Mouse (Mus musculus): Measurements from ENCODE around the gene Ccdc17. TPM values are rescaled to one million over a fixed set of nuclear protein-coding genes. Genes with fewer than 3 reads are reported as not detected.
A peak's percentile ranks its signal among the peaks of the same experiment; 100 is the strongest.

Gene Ccdc17
- polyA plus RNA-seq, 1 experiment from 2014 or later = 2.8 TPM

GRCm38 (mm10) chr4:116635197-116635596 lies 38.7 kb downstream of the Ccdc17 start:
- Histone ChIP-seq H3K4me2 (replicated peaks; ENCODE audit: low read depth, low read length) (no peak overlapping the region), H3K36me3 (ENCODE audit: control insufficient read depth, insufficient read depth, low read length) (peaks cover 24% of the 10 kb centered on the region), H3K4me1 (replicated peaks; ENCODE audit: control insufficient read depth, insufficient read depth, low read length) (no peaks in the 10 kb centered on the region), H3K9ac (ENCODE audit: low read depth, low read length) (no peak overlapping the region), H3K27me3 (ENCODE audit: control insufficient read depth, insufficient read depth, low read length) (no peaks in the 10 kb centered on the region), H3K9me3 (ENCODE audit: control insufficient read depth, low read length) (no peaks in the 10 kb centered on the region), H3K4me3 (ENCODE audit: low read depth, low read length) (no peak overlapping the region), H3K27ac (ENCODE audit: low read depth, low read length) (no peak overlapping the region)
- ATAC-seq (ENCODE audit: low FRiP score) (no peak), DNase-seq (ENCODE audit: low spot score) (no peak)
- 95% methylated on average over 1 of the region's 1 CpGs for WGBS

GRCm38 (mm10) chr4:116638821-116639220 lies 42.4 kb downstream of the Ccdc17 start:
- Histone ChIP-seq H3K36me3 (ENCODE audit: control insufficient read depth, insufficient read depth, low read length) (peaks cover 30% of the 10 kb centered on the region), H3K4me3 (ENCODE audit: low read depth, low read length) (no peak overlapping the region), H3K9me3 (ENCODE audit: control insufficient read depth, low read length) (no peaks in the 10 kb centered on the region), H3K4me2 (replicated peaks; ENCODE audit: low read depth, low read length) (no peak overlapping the region), H3K9ac (ENCODE audit: low read depth, low read length) (no peak overlapping the region), H3K4me1 (replicated peaks; ENCODE audit: control insufficient read depth, insufficient read depth, low read length) (no peaks in the 10 kb centered on the region), H3K27me3 (ENCODE audit: control insufficient read depth, insufficient read depth, low read length) (no peaks in the 10 kb centered on the region), H3K27ac (ENCODE audit: low read depth, low read length) (no peak overlapping the region)
- DNase-seq (ENCODE audit: low spot score) = no peak
- WGBS = 97% methylated on average over 6 of the region's 6 CpGs
- no peak for ATAC-seq (ENCODE audit: low FRiP score)

GRCm38 (mm10) chr4:116642071-116642470 lies 45.6 kb downstream of the Ccdc17 start:
- Histone ChIP-seq H3K36me3 (ENCODE audit: control insufficient read depth, insufficient read depth, low read length) (peaks cover 21% of the 10 kb centered on the region), H3K27me3 (ENCODE audit: control insufficient read depth, insufficient read depth, low read length) (no peaks in the 10 kb centered on the region), H3K4me1 (replicated peaks; ENCODE audit: control insufficient read depth, insufficient read depth, low read length) (no peaks in the 10 kb centered on the region), H3K9ac (ENCODE audit: low read depth, low read length) (no peak overlapping the region), H3K4me2 (replicated peaks; ENCODE audit: low read depth, low read length) (no peak overlapping the region), H3K27ac (ENCODE audit: low read depth, low read length) (no peak overlapping the region), H3K9me3 (ENCODE audit: control insufficient read depth, low read length) (no peaks in the 10 kb centered on the region), H3K4me3 (ENCODE audit: low read depth, low read length) (no peak overlapping the region)
- DNase-seq (ENCODE audit: low spot score) (no peak), ATAC-seq (ENCODE audit: low FRiP score) (no peak)
- 89% methylated on average over 1 of the region's 1 CpGs for WGBS

GRCm38 (mm10) chr4:116644326-116644725 lies 47.9 kb downstream of the Ccdc17 start:
- H3K27me3 ChIP-seq (ENCODE audit: control insufficient read depth, insufficient read depth, low read length) = no peaks in the 10 kb centered on the region
- H3K9ac ChIP-seq (ENCODE audit: low read depth, low read length) = no peak overlapping the region
- H3K9me3 ChIP-seq (ENCODE audit: control insufficient read depth, low read length) = no peaks in the 10 kb centered on the region
- H3K4me3 ChIP-seq (ENCODE audit: low read depth, low read length) = no peak overlapping the region
- H3K4me1 ChIP-seq (replicated peaks; ENCODE audit: control insufficient read depth, insufficient read depth, low read length) = no peaks in the 10 kb centered on the region
- WGBS = 70% methylated on average over 6 of the region's 6 CpGs
- no peak overlapping the region for H3K4me2 ChIP-seq (replicated peaks; ENCODE audit: low read depth, low read length)
- ATAC-seq (ENCODE audit: low FRiP score) (no peak), DNase-seq (ENCODE audit: low spot score) (no peak)
- 0 out of 2 replicates have a peak, but pooled peaks cover 11% of the 10 kb centered on the region for H3K36me3 ChIP-seq (ENCODE audit: control insufficient read depth, insufficient read depth, low read length)
- no peak overlapping the region for H3K27ac ChIP-seq (ENCODE audit: low read depth, low read length)

GRCm38 (mm10) chr4:116645624-116646023 lies 49.2 kb downstream of the Ccdc17 start:
- no peak overlapping the region for H3K27ac ChIP-seq (ENCODE audit: low read depth, low read length)
- H3K4me1 ChIP-seq (replicated peaks; ENCODE audit: control insufficient read depth, insufficient read depth, low read length) = peaks cover 3% of the 10 kb centered on the region; the same call in 1 of the 2 replicates
- H3K4me2 ChIP-seq (replicated peaks; ENCODE audit: low read depth, low read length) = no peak overlapping the region
- no peaks in the 10 kb centered on the region for H3K9me3 ChIP-seq (ENCODE audit: control insufficient read depth, low read length)
- H3K4me3 ChIP-seq (ENCODE audit: low read depth, low read length) = no peak overlapping the region
- DNase-seq (ENCODE audit: low spot score) (no peak), ATAC-seq (ENCODE audit: low FRiP score) (no peak)
- H3K36me3 ChIP-seq (ENCODE audit: control insufficient read depth, insufficient read depth, low read length) = 0 out of 2 replicates have a peak, but pooled peaks cover 4% of the 10 kb centered on the region
- no peak overlapping the region for H3K9ac ChIP-seq (ENCODE audit: low read depth, low read length)
- no peaks in the 10 kb centered on the region for H3K27me3 ChIP-seq (ENCODE audit: control insufficient read depth, insufficient read depth, low read length)
- 92% methylated on average over 7 of the region's 7 CpGs for WGBS

GRCm38 (mm10) chr4:116649411-116649810 lies 53.0 kb downstream of the Ccdc17 start:
- H3K4me2 ChIP-seq (replicated peaks; ENCODE audit: low read depth, low read length) = 0 out of 2 replicates have a peak overlapping the region, but pooled peaks have one; percentile 2
- H3K9me3 ChIP-seq (ENCODE audit: control insufficient read depth, low read length) = no peaks in the 10 kb centered on the region
- H3K27me3 ChIP-seq (ENCODE audit: control insufficient read depth, insufficient read depth, low read length) = no peaks in the 10 kb centered on the region
- 0 out of 2 replicates have a peak, but pooled peaks cover 2% of the 10 kb centered on the region for H3K36me3 ChIP-seq (ENCODE audit: control insufficient read depth, insufficient read depth, low read length)
- no peak overlapping the region for H3K27ac ChIP-seq (ENCODE audit: low read depth, low read length)
- WGBS = 94% methylated on average over 2 of the region's 2 CpGs
- no peak overlapping the region for H3K4me3 ChIP-seq (ENCODE audit: low read depth, low read length)
- H3K9ac ChIP-seq (ENCODE audit: low read depth, low read length) = no peak overlapping the region
- peaks cover 3% of the 10 kb centered on the region; the same call in 1 of the 2 replicates for H3K4me1 ChIP-seq (replicated peaks; ENCODE audit: control insufficient read depth, insufficient read depth, low read length)
- DNase-seq (ENCODE audit: low spot score) = no peak
- ATAC-seq (ENCODE audit: low FRiP score) = no peak

Other genes with a start within 250 kb of the Ccdc17 start
- 31.9 and 59.0 TPM in 2 replicates for gene Mast2, start 132.5 kb upstream of the Ccdc17 start, polyA plus RNA-seq (2014; fragmentation: Nextera tagmentation; extraction: Ambion mirVana)
- 5.5 and 5.6 TPM in 2 replicates for gene Ipp, start 89.1 kb upstream of the Ccdc17 start, polyA plus RNA-seq (2014; fragmentation: Nextera tagmentation; extraction: Ambion mirVana)
- gene Tmem69, start 40.7 kb upstream of the Ccdc17 start, polyA plus RNA-seq (2014; fragmentation: Nextera tagmentation; extraction: Ambion mirVana) = 34.5 and 38.1 TPM in 2 replicates
- 35.9 and 36.0 TPM in 2 replicates for gene Gpbp1l1, start 39.0 kb upstream of the Ccdc17 start, polyA plus RNA-seq (2014; fragmentation: Nextera tagmentation; extraction: Ambion mirVana)
- 270 and 283 TPM in 2 replicates for gene Nasp, start 31.3 kb downstream of the Ccdc17 start, polyA plus RNA-seq (2014; fragmentation: Nextera tagmentation; extraction: Ambion mirVana)
- 600 and 609 TPM in 2 replicates for gene Akr1a1, start 55.0 kb downstream of the Ccdc17 start, polyA plus RNA-seq (2014; fragmentation: Nextera tagmentation; extraction: Ambion mirVana)
- 985 and 989 TPM in 2 replicates for gene Prdx1, start 88.9 kb downstream of the Ccdc17 start, polyA plus RNA-seq (2014; fragmentation: Nextera tagmentation; extraction: Ambion mirVana)
- 23.3 and 30.9 TPM in 2 replicates for gene Mmachc, start 111.8 kb downstream of the Ccdc17 start, polyA plus RNA-seq (2014; fragmentation: Nextera tagmentation; extraction: Ambion mirVana)
- gene Ccdc163, start 111.9 kb downstream of the Ccdc17 start, polyA plus RNA-seq (2014; fragmentation: Nextera tagmentation; extraction: Ambion mirVana) = 28.5 and 34.1 TPM in 2 replicates
- gene Tesk2, start 124.3 kb downstream of the Ccdc17 start, polyA plus RNA-seq (2014; fragmentation: Nextera tagmentation; extraction: Ambion mirVana) = 5.9 and 7.7 TPM in 2 replicates
- gene Toe1, start 211.0 kb downstream of the Ccdc17 start, polyA plus RNA-seq (2014; fragmentation: Nextera tagmentation; extraction: Ambion mirVana) = 33.4 and 34.0 TPM in 2 replicates
- gene Mutyh, start 211.1 kb downstream of the Ccdc17 start, polyA plus RNA-seq (2014; fragmentation: Nextera tagmentation; extraction: Ambion mirVana) = 14.4 and 16.6 TPM in 2 replicates
- gene Hpdl, start 225.1 kb downstream of the Ccdc17 start, polyA plus RNA-seq (2014; fragmentation: Nextera tagmentation; extraction: Ambion mirVana) = 0.63 and 1.0 TPM in 2 replicates